Mouse (Mus musculus): ENCODE data around the gene Alyref.

GRCm38 (mm10) chr11:120632559-120633519 lies 34.7 kb upstream of the Alyref start:
- peak in 1 of 2 experiments; percentile 80; a peak in 2 of 4 replicates for TF ChIP-seq POLR2A (IDR thresholded peaks at IDR 0.05; ENCODE audit: control insufficient read depth in 1 of 2, insufficient read depth in 1 of 2, low read depth in 1 of 2, low read length in 2 of 2, poor library complexity in 1 of 2)
- TF ChIP-seq ZC3H11A (IDR thresholded peaks at IDR 0.05; ENCODE audit: low read depth, low read length) = no peak
- TF ChIP-seq HCFC1 (IDR thresholded peaks at IDR 0.05; ENCODE audit: low read depth, low read length) = peak; percentile 63
- peak in 2 of 3 experiments; percentile 4 to 26; a peak in 3 of 6 replicates for TF ChIP-seq CTCF (IDR thresholded peaks at IDR 0.05 in 2 of 3, conservative IDR thresholded peaks at IDR 0.05 in 1 of 3; ENCODE audit: control insufficient read depth in 1 of 3, insufficient read depth in 1 of 3, low read depth in 2 of 3, low read length in 3 of 3, poor library complexity in 1 of 3, severe bottlenecking in 1 of 3)
- no peak; the same call in 1 of the 2 replicates for TF ChIP-seq USF1 (IDR thresholded peaks at IDR 0.05; ENCODE audit: low read depth, low read length)

Measured in MEL (cell line).